Mouse (Mus musculus): Measurements from ENCODE around the gene Atp2b2. TPM values are rescaled to one million over a fixed set of nuclear protein-coding genes. Genes with fewer than 3 reads are reported as not detected.

Gene Atp2b2
- total and polyA plus RNA-seq, 2 experiments, result 1.0 to 1.1 TPM

- Histone ChIP-seq H3K4me3 (ENCODE audit: insufficient read depth, low read depth, low read length) (no peak overlapping the region), H3K27ac (replicated peaks; ENCODE audit: insufficient read depth, low read depth, low read length) (no peak overlapping the region), H3K4me1 (ENCODE audit: control insufficient read depth, insufficient read depth, low read length) (peaks cover 5% of the 10 kb centered on the region; the same call in 1 of the 2 replicates), H3K9ac (ENCODE audit: low read depth, low read length) (peak overlapping the region; percentile 61; the same call in 1 of the 2 replicates), H3K79me2 (ENCODE audit: control insufficient read depth, insufficient read depth, low read length) (no peaks in the 10 kb centered on the region), H3K27me3 (ENCODE audit: control insufficient read depth, insufficient read depth, low read length) (no peaks in the 10 kb centered on the region), H3K36me3 (ENCODE audit: control insufficient read depth, insufficient read depth, low read length) (no peaks in the 10 kb centered on the region)
- no peak for TF ChIP-seq CTCF (IDR thresholded peaks at IDR 0.05; ENCODE audit: low read depth, low read length)
- TF ChIP-seq POLR2A (IDR thresholded peaks at IDR 0.05; ENCODE audit: extremely low read depth, insufficient read depth, low read length), result no peak
- peak; percentile 74 for DNase-seq (ENCODE audit: extremely low read depth, low read depth, low spot score)
- 7% methylated on average over 9 of the region's 9 CpGs for WGBS
These were observed 29.6 kb downstream of the Atp2b2 start for GRCm38 (mm10) chr6:114012834-114013233.

GRCm38 (mm10) chr6:114011976-114012375, 30.4 kb downstream of the Atp2b2 start:
- no peak for TF ChIP-seq POLR2A (IDR thresholded peaks at IDR 0.05; ENCODE audit: extremely low read depth, insufficient read depth, low read length)
- TF ChIP-seq CTCF (IDR thresholded peaks at IDR 0.05; ENCODE audit: low read depth, low read length), result no peak
- H3K36me3 ChIP-seq (ENCODE audit: control insufficient read depth, insufficient read depth, low read length), result no peaks in the 10 kb centered on the region
- H3K4me3 ChIP-seq (ENCODE audit: insufficient read depth, low read depth, low read length), result no peak overlapping the region
- H3K27ac ChIP-seq (replicated peaks; ENCODE audit: insufficient read depth, low read depth, low read length), result no peak overlapping the region
- 83% methylated on average over 6 of the region's 6 CpGs for WGBS
- DNase-seq (ENCODE audit: extremely low read depth, low read depth, low spot score), result no peak
- H3K27me3 ChIP-seq (ENCODE audit: control insufficient read depth, insufficient read depth, low read length), result no peaks in the 10 kb centered on the region
- no peak overlapping the region for H3K9ac ChIP-seq (ENCODE audit: low read depth, low read length)
- peaks cover 5% of the 10 kb centered on the region; the same call in 1 of the 2 replicates for H3K4me1 ChIP-seq (ENCODE audit: control insufficient read depth, insufficient read depth, low read length)
- no peaks in the 10 kb centered on the region for H3K79me2 ChIP-seq (ENCODE audit: control insufficient read depth, insufficient read depth, low read length)

DNA sequence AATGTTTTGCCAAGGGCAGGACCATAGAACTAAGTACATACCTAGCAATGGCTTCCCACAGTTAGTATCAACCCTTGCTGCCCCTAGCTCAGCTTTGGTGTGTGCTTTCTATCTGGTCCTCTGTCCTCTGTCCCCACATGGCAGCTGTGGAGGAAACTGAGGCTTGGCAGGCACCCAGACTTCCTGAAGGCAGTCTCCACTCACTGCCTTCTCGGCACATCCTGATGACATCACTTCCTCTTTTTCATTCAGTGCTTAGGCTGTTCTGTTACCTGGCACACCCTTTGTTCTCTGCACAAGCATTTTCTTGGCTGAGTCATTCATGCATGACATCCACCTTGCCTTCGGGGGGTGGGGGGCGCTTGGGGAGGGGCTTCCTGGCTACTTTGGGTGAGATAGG, 38.6 kb downstream of the Atp2b2 start:
- Histone ChIP-seq H3K4me1 (ENCODE audit: control insufficient read depth, insufficient read depth, low read length) (no peaks in the 10 kb centered on the region), H3K4me3 (ENCODE audit: insufficient read depth, low read depth, low read length) (no peak overlapping the region), H3K27me3 (ENCODE audit: control insufficient read depth, insufficient read depth, low read length) (no peaks in the 10 kb centered on the region), H3K36me3 (ENCODE audit: control insufficient read depth, insufficient read depth, low read length) (no peaks in the 10 kb centered on the region), H3K27ac (replicated peaks; ENCODE audit: insufficient read depth, low read depth, low read length) (no peak overlapping the region), H3K9ac (ENCODE audit: low read depth, low read length) (no peak overlapping the region), H3K79me2 (ENCODE audit: control insufficient read depth, insufficient read depth, low read length) (no peaks in the 10 kb centered on the region)
- TF ChIP-seq CTCF (IDR thresholded peaks at IDR 0.05; ENCODE audit: low read depth, low read length) (no peak), POLR2A (IDR thresholded peaks at IDR 0.05; ENCODE audit: extremely low read depth, insufficient read depth, low read length) (no peak)
- 55% methylated on average over 3 of the region's 3 CpGs for WGBS
- no peak for DNase-seq (ENCODE audit: extremely low read depth, low read depth, low spot score)

DNA sequence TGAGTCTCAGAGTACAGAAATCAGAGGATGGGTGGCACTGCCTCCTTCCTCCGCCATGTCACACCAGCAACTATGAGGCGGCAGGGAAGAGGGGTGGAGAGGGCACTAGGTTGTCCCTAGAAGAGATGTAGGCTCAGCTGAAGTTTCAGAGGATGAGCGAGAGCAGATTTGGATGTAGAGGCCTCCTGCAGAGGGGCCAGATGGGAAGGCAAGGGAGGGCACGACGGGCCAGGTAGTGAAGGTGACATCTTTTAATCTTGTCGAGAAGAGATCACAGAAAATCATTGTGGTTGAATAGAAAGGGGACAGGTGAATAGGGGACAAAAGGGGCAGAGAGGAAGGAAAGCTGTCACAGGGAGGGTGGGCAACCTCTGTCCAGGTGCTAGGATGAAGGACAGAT, 41.5 kb downstream of the Atp2b2 start:
- H3K27ac ChIP-seq (replicated peaks; ENCODE audit: insufficient read depth, low read depth, low read length), result no peak overlapping the region

DNA sequence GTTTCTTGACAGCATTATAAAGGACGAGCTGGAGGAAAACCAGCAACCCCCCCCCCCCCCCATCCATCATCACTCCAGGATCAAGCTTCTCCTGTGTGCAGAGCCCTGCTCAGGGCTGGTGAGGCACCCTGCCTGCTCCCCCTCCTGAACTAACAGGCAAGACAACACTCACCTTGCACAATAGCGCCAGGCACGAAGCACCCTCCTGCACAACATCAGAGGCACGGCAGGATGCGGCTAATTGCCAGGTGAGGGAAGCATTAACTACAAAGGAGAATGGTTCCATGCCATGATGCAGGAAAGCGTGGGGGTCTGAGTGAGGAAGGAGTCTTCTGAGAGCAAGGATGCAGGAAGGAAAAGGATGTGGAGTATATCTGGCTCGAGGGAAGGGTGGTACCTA, 42.1 kb downstream of the Atp2b2 start:
- H3K27ac ChIP-seq (replicated peaks; ENCODE audit: insufficient read depth, low read depth, low read length), result no peak overlapping the region
- TF ChIP-seq POLR2A (IDR thresholded peaks at IDR 0.05; ENCODE audit: extremely low read depth, insufficient read depth, low read length), result no peak
- no peak for TF ChIP-seq CTCF (IDR thresholded peaks at IDR 0.05; ENCODE audit: low read depth, low read length)
- no peaks in the 10 kb centered on the region for H3K36me3 ChIP-seq (ENCODE audit: control insufficient read depth, insufficient read depth, low read length)
- no peaks in the 10 kb centered on the region for H3K4me1 ChIP-seq (ENCODE audit: control insufficient read depth, insufficient read depth, low read length)
- no peaks in the 10 kb centered on the region for H3K79me2 ChIP-seq (ENCODE audit: control insufficient read depth, insufficient read depth, low read length)
- H3K9ac ChIP-seq (ENCODE audit: low read depth, low read length), result no peak overlapping the region
- no peak overlapping the region for H3K4me3 ChIP-seq (ENCODE audit: insufficient read depth, low read depth, low read length)
- no peak for DNase-seq (ENCODE audit: extremely low read depth, low read depth, low spot score)
- H3K27me3 ChIP-seq (ENCODE audit: control insufficient read depth, insufficient read depth, low read length), result no peaks in the 10 kb centered on the region
- 47% methylated on average over 7 of the region's 7 CpGs for WGBS

More for the DNA sequence above, 41.5 kb downstream of the Atp2b2 start:
- TF ChIP-seq CTCF (IDR thresholded peaks at IDR 0.05; ENCODE audit: low read depth, low read length) (no peak), POLR2A (IDR thresholded peaks at IDR 0.05; ENCODE audit: extremely low read depth, insufficient read depth, low read length) (no peak)
- no peak for DNase-seq (ENCODE audit: extremely low read depth, low read depth, low spot score)
- Histone ChIP-seq H3K79me2 (ENCODE audit: control insufficient read depth, insufficient read depth, low read length) (no peaks in the 10 kb centered on the region), H3K4me3 (ENCODE audit: insufficient read depth, low read depth, low read length) (no peak overlapping the region), H3K27me3 (ENCODE audit: control insufficient read depth, insufficient read depth, low read length) (no peaks in the 10 kb centered on the region), H3K36me3 (ENCODE audit: control insufficient read depth, insufficient read depth, low read length) (no peaks in the 10 kb centered on the region), H3K4me1 (ENCODE audit: control insufficient read depth, insufficient read depth, low read length) (no peaks in the 10 kb centered on the region), H3K9ac (ENCODE audit: low read depth, low read length) (no peak overlapping the region)
- WGBS, result 74% methylated on average over 6 of the region's 6 CpGs

GRCm38 (mm10) chr6:113998413-113998812, 44.0 kb downstream of the Atp2b2 start:
- H3K9ac ChIP-seq (ENCODE audit: low read depth, low read length), result no peak overlapping the region

More at GRCm38 (mm10) chr6:113998413-113998812, 44.0 kb downstream of the Atp2b2 start:
- H3K4me1 ChIP-seq (ENCODE audit: control insufficient read depth, insufficient read depth, low read length), result no peaks in the 10 kb centered on the region
- H3K27me3 ChIP-seq (ENCODE audit: control insufficient read depth, insufficient read depth, low read length), result no peaks in the 10 kb centered on the region
- no peak overlapping the region for H3K4me3 ChIP-seq (ENCODE audit: insufficient read depth, low read depth, low read length)
- 94% methylated on average over 2 of the region's 2 CpGs for WGBS
- no peak overlapping the region for H3K27ac ChIP-seq (replicated peaks; ENCODE audit: insufficient read depth, low read depth, low read length)
- TF ChIP-seq POLR2A (IDR thresholded peaks at IDR 0.05; ENCODE audit: extremely low read depth, insufficient read depth, low read length), result no peak
- no peak for TF ChIP-seq CTCF (IDR thresholded peaks at IDR 0.05; ENCODE audit: low read depth, low read length)
- no peaks in the 10 kb centered on the region for H3K79me2 ChIP-seq (ENCODE audit: control insufficient read depth, insufficient read depth, low read length)
- H3K36me3 ChIP-seq (ENCODE audit: control insufficient read depth, insufficient read depth, low read length), result no peaks in the 10 kb centered on the region
- no peak for DNase-seq (ENCODE audit: extremely low read depth, low read depth, low spot score)
